Mouse (Mus musculus) erythroblast, embryonic 14.5 days (primary cell): Measurements from ENCODE around the gene Nkx2-1.

Experiments used
- GATA1 ChIP-seq: IDR thresholded peaks from 2 replicates; pipeline ENCODE4 v1.6.1; 2012; ENCODE audit warnings: low read length, inconsistent platforms, mixed read lengths
- TAL1 ChIP-seq: IDR thresholded peaks from 3 replicates; pipeline ENCODE4 v1.6.1; 2012; ENCODE audit warnings: low read length, inconsistent platforms, mixed read lengths

DNA sequence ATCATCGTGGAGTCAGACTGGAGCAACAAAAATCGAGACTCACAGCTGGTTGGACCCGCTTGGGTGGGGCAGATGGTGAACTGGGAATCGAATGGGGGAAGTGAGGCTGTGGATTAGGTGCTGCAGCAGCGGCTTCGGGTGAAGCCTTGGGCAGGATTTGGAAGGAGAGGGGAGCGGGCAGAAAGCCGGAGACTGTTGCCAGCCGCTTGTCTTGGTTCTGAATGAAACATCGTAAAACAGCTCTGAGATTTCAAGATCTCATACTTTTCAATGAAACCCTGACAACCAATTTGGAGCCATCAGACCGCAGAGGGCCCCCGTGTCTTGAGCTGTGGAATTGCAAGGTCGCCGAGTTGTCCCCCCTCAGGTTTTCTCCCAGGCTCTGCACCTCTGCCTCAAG lies 12.5 kb downstream of the Nkx2-1 start:
- no peak for TF ChIP-seq GATA1
- no peak for TF ChIP-seq TAL1
